Mouse (Mus musculus): ENCODE results near the gene Pax6.

DNA sequence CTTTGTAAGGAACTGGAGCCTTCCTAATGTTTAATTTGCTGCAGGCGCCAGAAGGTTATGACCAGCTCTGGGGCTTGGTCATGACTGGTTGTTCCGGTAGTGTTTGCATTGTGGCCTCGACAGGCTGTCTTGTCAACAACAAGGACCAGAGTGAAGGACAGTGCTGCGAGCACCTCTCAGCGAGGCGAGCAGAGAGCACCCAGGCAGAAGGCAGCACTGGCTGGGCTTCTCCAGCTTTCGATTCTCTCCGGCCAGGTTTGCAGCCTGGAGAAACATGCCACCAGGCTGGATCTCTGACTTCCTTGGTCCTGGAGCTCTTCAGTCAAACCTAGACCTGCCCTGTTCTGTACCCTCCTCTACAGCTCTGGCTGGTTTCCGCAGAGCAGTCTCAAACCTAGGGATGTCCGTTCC is 5.6 kb upstream of the Pax6 start:
- no peak for TF ChIP-seq CTCF (IDR thresholded peaks at IDR 0.05; ENCODE audit: control insufficient read depth, insufficient read depth, insufficient read length)
- TF ChIP-seq MAX (IDR thresholded peaks at IDR 0.05), result no peak
- no peak for TF ChIP-seq USF1 (IDR thresholded peaks at IDR 0.05; ENCODE audit: low read depth)
- no peak for TF ChIP-seq CEBPB (IDR thresholded peaks at IDR 0.05; ENCODE audit: low read depth)
- TF ChIP-seq MYOD1 (IDR thresholded peaks at IDR 0.05; ENCODE audit: control insufficient read depth, insufficient read length, low read depth), result no peak

Measured in C2C12 (cell line).